Mouse (Mus musculus): ENCODE data around the gene Wdpcp. TPM values are rescaled to one million over a fixed set of nuclear protein-coding genes. Genes with fewer than 3 reads are reported as not detected.

Wdpcp gene
- 1 to 10 TPM; 1.4 TPM for polyA plus RNA-seq (2017; shearing (Covaris generic))

DNA sequence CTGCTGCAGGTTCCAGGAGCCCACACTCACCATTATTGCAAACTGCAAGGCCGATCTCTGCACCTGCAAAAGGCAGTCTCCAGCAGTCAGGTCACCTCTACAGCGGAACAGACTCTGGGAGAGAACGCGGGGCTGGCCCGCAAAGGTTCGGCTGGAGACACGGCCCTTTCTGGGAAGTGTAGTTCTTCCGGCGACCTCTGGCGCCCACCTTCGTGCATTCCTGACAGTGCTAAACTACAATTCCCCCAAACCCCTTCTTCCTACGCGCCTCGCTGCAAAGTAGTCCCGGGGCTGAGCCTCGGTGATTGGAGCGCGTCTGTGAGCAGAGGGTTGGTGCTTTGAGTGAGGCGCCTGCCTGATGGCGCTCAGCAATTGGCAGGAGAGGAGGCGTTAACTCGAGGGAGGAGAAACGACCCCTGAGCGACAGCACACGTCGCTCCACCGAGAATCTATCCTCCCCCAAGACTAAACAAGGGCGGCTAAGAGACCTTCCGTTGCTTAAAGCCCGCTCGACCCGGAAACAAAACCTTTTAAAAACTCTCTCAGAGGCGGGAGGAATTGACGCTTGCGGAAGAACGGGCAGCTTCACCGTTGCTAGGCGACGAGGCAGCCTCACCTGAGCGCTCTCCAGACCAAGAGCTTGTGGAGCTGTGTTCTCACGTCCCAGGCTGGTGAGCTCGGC is at the start of gene Wdpcp, which contains the start of gene Mdh1:
TSS of gene Wdpcp (plus strand) at position 536 of the 682 bp plus-strand sequence.
TSS of gene Mdh1 (minus strand) at position 668 of the 682 bp plus-strand sequence.

Other genes with a start within 250 kb of the Wdpcp start
- gene Ugp2, start 201.0 kb upstream of the Wdpcp start, polyA plus RNA-seq (2017; shearing (Covaris generic)), result 10 to 100 TPM; 57.7 to 61.6 TPM
- gene Mdh1, start 132 bp downstream of the Wdpcp start, polyA plus RNA-seq (2017; shearing (Covaris generic)), result 100 to 1,000 TPM; 316 to 332 TPM

Measured in activated CD4-positive, CD25-positive, alpha-beta regulatory T cell (primary cell).